Mouse (Mus musculus): ENCODE data around the gene Fpgs. TPM values are rescaled to one million over a fixed set of nuclear protein-coding genes. Genes with fewer than 3 reads are reported as not detected.

The Fpgs gene
- polyA plus RNA-seq, 1 experiment from 2014 or later = 25.1 TPM

GRCm38 (mm10) chr2:32673176-32673917, 30.6 kb downstream of the Fpgs start:
- Histone ChIP-seq H3K4me1 (no peaks in the 10 kb centered on the region), H3K27ac (no peak overlapping the region), H3K27me3 (replicated peaks) (no peaks in the 10 kb centered on the region), H3K36me3 (replicated peaks) (no peaks in the 10 kb centered on the region), H3K4me3 (no peak overlapping the region), H3K9me3 (no peaks in the 10 kb centered on the region), H3K4me2 (no peak overlapping the region), H3K9ac (no peak overlapping the region)
- 86% methylated on average over 16 of the region's 16 CpGs for WGBS
- ATAC-seq (replicated peaks) = no peak

- Histone ChIP-seq H3K4me1 (no peaks in the 10 kb centered on the region), H3K9ac (no peak overlapping the region), H3K36me3 (replicated peaks) (no peaks in the 10 kb centered on the region), H3K4me3 (no peak overlapping the region), H3K27me3 (replicated peaks) (no peaks in the 10 kb centered on the region), H3K27ac (no peak overlapping the region), H3K4me2 (no peak overlapping the region), H3K9me3 (no peaks in the 10 kb centered on the region)
- no peak for ATAC-seq (replicated peaks)
- WGBS = 61% methylated on average over 9 of the region's 9 CpGs
These were observed 31.9 kb downstream of the Fpgs start for GRCm38 (mm10) chr2:32671907-32672595.

GRCm38 (mm10) chr2:32671147-32671546, 32.8 kb downstream of the Fpgs start:
- WGBS = 90% methylated on average over 9 of the region's 9 CpGs
- Histone ChIP-seq H3K4me3 (no peak overlapping the region), H3K4me1 (no peaks in the 10 kb centered on the region), H3K27me3 (replicated peaks) (no peaks in the 10 kb centered on the region), H3K9ac (no peak overlapping the region), H3K36me3 (replicated peaks) (no peaks in the 10 kb centered on the region), H3K4me2 (no peak overlapping the region), H3K27ac (no peak overlapping the region), H3K9me3 (no peaks in the 10 kb centered on the region)
- no peak for ATAC-seq (replicated peaks)

- no peaks in the 10 kb centered on the region for H3K27me3 ChIP-seq (replicated peaks)
- no peak overlapping the region for H3K4me3 ChIP-seq
- H3K27ac ChIP-seq = no peak overlapping the region
- ATAC-seq (replicated peaks) = no peak
- H3K9ac ChIP-seq = no peak overlapping the region
- no peaks in the 10 kb centered on the region for H3K4me1 ChIP-seq
- H3K4me2 ChIP-seq = no peak overlapping the region
- WGBS = 86% methylated on average over 3 of the region's 3 CpGs
- no peaks in the 10 kb centered on the region for H3K9me3 ChIP-seq
- H3K36me3 ChIP-seq (replicated peaks) = no peaks in the 10 kb centered on the region
These were observed 34.1 kb downstream of the Fpgs start for GRCm38 (mm10) chr2:32669876-32670275.

- Histone ChIP-seq H3K27ac (no peak overlapping the region), H3K27me3 (replicated peaks) (no peaks in the 10 kb centered on the region), H3K9me3 (no peaks in the 10 kb centered on the region), H3K4me1 (no peaks in the 10 kb centered on the region), H3K36me3 (replicated peaks) (no peaks in the 10 kb centered on the region), H3K9ac (no peak overlapping the region), H3K4me3 (no peak overlapping the region), H3K4me2 (no peak overlapping the region)
- ATAC-seq (replicated peaks) = no peak
- 63% methylated on average over 7 of the region's 7 CpGs for WGBS
These were observed 35.8 kb downstream of the Fpgs start for GRCm38 (mm10) chr2:32668176-32668575.

GRCm38 (mm10) chr2:32667775-32668174, 36.2 kb downstream of the Fpgs start:
- H3K4me1 ChIP-seq = no peaks in the 10 kb centered on the region
- ATAC-seq (replicated peaks) = no peak
- no peaks in the 10 kb centered on the region for H3K36me3 ChIP-seq (replicated peaks)
- no peaks in the 10 kb centered on the region for H3K27me3 ChIP-seq (replicated peaks)
- H3K9ac ChIP-seq = no peak overlapping the region
- no peaks in the 10 kb centered on the region for H3K9me3 ChIP-seq
- WGBS = 15% methylated on average over 11 of the region's 11 CpGs
- no peak overlapping the region for H3K27ac ChIP-seq
- H3K4me3 ChIP-seq = no peak overlapping the region
- H3K4me2 ChIP-seq = no peak overlapping the region

- WGBS = 94% methylated on average over 6 of the region's 6 CpGs
These were observed 38.1 kb downstream of the Fpgs start for GRCm38 (mm10) chr2:32665853-32666252.

GRCm38 (mm10) chr2:32665345-32665744, 38.6 kb downstream of the Fpgs start:
- H3K4me3 ChIP-seq = no peak overlapping the region
- WGBS = 73% methylated on average over 8 of the region's 8 CpGs
- no peak for ATAC-seq (replicated peaks)
- no peaks in the 10 kb centered on the region for H3K9me3 ChIP-seq
- H3K36me3 ChIP-seq (replicated peaks) = no peaks in the 10 kb centered on the region
- H3K4me2 ChIP-seq = no peak overlapping the region
- no peaks in the 10 kb centered on the region for H3K27me3 ChIP-seq (replicated peaks)
- no peak overlapping the region for H3K27ac ChIP-seq
- no peak overlapping the region for H3K9ac ChIP-seq
- no peaks in the 10 kb centered on the region for H3K4me1 ChIP-seq

More at GRCm38 (mm10) chr2:32665853-32666252, 38.1 kb downstream of the Fpgs start:
- Histone ChIP-seq H3K36me3 (replicated peaks) (no peaks in the 10 kb centered on the region), H3K9ac (no peak overlapping the region), H3K4me2 (no peak overlapping the region), H3K4me1 (no peaks in the 10 kb centered on the region), H3K4me3 (no peak overlapping the region), H3K9me3 (no peaks in the 10 kb centered on the region), H3K27ac (no peak overlapping the region), H3K27me3 (replicated peaks) (no peaks in the 10 kb centered on the region)
- no peak for ATAC-seq (replicated peaks)

GRCm38 (mm10) chr2:32662291-32662690, 41.7 kb downstream of the Fpgs start:
- no peaks in the 10 kb centered on the region for H3K36me3 ChIP-seq (replicated peaks)
- H3K9ac ChIP-seq = no peak overlapping the region
- no peak overlapping the region for H3K4me3 ChIP-seq
- WGBS = 46% methylated on average over 5 of the region's 5 CpGs
- H3K9me3 ChIP-seq = no peaks in the 10 kb centered on the region
- no peak overlapping the region for H3K27ac ChIP-seq
- no peaks in the 10 kb centered on the region for H3K27me3 ChIP-seq (replicated peaks)
- H3K4me2 ChIP-seq = no peak overlapping the region
- no peak for ATAC-seq (replicated peaks)
- no peaks in the 10 kb centered on the region for H3K4me1 ChIP-seq

GRCm38 (mm10) chr2:32661509-32662107, 42.3 kb downstream of the Fpgs start:
- no peaks in the 10 kb centered on the region for H3K4me1 ChIP-seq

GRCm38 (mm10) chr2:32658873-32659272, 45.1 kb downstream of the Fpgs start:
- ATAC-seq (replicated peaks) = no peak
- no peak overlapping the region for H3K9ac ChIP-seq
- no peaks in the 10 kb centered on the region for H3K9me3 ChIP-seq
- no peak overlapping the region for H3K27ac ChIP-seq
- WGBS = 84% methylated on average over 2 of the region's 2 CpGs
- H3K36me3 ChIP-seq (replicated peaks) = no peaks in the 10 kb centered on the region
- no peak overlapping the region for H3K4me2 ChIP-seq
- H3K27me3 ChIP-seq (replicated peaks) = no peaks in the 10 kb centered on the region
- H3K4me1 ChIP-seq = no peaks in the 10 kb centered on the region
- no peak overlapping the region for H3K4me3 ChIP-seq

More at GRCm38 (mm10) chr2:32661509-32662107, 42.3 kb downstream of the Fpgs start:
- ATAC-seq (replicated peaks) = no peak
- H3K9me3 ChIP-seq = no peaks in the 10 kb centered on the region
- no peaks in the 10 kb centered on the region for H3K27me3 ChIP-seq (replicated peaks)
- H3K9ac ChIP-seq = no peak overlapping the region
- WGBS = 73% methylated on average over 7 of the region's 7 CpGs
- H3K27ac ChIP-seq = no peak overlapping the region
- no peak overlapping the region for H3K4me2 ChIP-seq
- no peaks in the 10 kb centered on the region for H3K36me3 ChIP-seq (replicated peaks)
- no peak overlapping the region for H3K4me3 ChIP-seq

- Histone ChIP-seq H3K27ac (no peak overlapping the region), H3K4me3 (no peak overlapping the region), H3K9me3 (no peaks in the 10 kb centered on the region), H3K36me3 (replicated peaks) (no peaks in the 10 kb centered on the region), H3K9ac (no peak overlapping the region), H3K4me2 (no peak overlapping the region), H3K27me3 (replicated peaks) (no peaks in the 10 kb centered on the region), H3K4me1 (no peaks in the 10 kb centered on the region)
- no peak for ATAC-seq (replicated peaks)
- WGBS = 79% methylated on average over 12 of the region's 12 CpGs
These were observed 48.1 kb downstream of the Fpgs start for GRCm38 (mm10) chr2:32655826-32656225.

All from midbrain, embryonic 15.5 days (tissue).